Mouse (Mus musculus) CH12.LX (cell line): ENCODE measurements around the gene Rxfp4. TPM values are rescaled to one million over a fixed set of nuclear protein-coding genes. Genes with fewer than 3 reads are reported as not detected.
"Not testable (repeated sequence)": the region's sequence is repeated elsewhere in the genome, so short reads cannot be mapped to it uniquely, and the experiment has no call there.

ENCODE experiments used
- DNase-seq: peaks from one replicate; pipeline ENCODE4 v3.0.0-alpha.2; 2013; ENCODE audit errors: extremely low read depth
- H3K27ac ChIP-seq: 2 replicates; pipeline ENCODE4 v1.5.1; 2012; ENCODE audit warnings: low read depth, mild to moderate bottlenecking, control low read depth, moderate library complexity; ENCODE audit not compliant: insufficient read depth
- H3K27me3 ChIP-seq: replicated peaks from 2 replicates; pipeline ENCODE3; 2012; ENCODE audit warnings: inconsistent platforms
- H3K36me3 ChIP-seq, 2 experiments: replicated peaks in 1 of 2; 2 replicates each; pipeline versions ENCODE3 to v1.6.1; 2012; ENCODE audit warnings: inconsistent platforms in 1 of 2, low read length in 1 of 2, mild to moderate bottlenecking in 1 of 2, mixed read lengths in 1 of 2, moderate library complexity in 1 of 2; ENCODE audit not compliant: control insufficient read depth in 1 of 2, insufficient read depth in 1 of 2
- H3K4me1 ChIP-seq, 2 experiments: 2 replicates each; pipeline ENCODE4 v1.6.1; 2012; ENCODE audit warnings: inconsistent platforms in 1 of 2, moderate library complexity in 1 of 2; ENCODE audit not compliant: insufficient read depth in 2 of 2, control insufficient read depth in 1 of 2
- H3K4me2 ChIP-seq: 2 replicates; pipeline ENCODE4 v1.6.1; 2012; ENCODE audit warnings: low read depth, mild to moderate bottlenecking, control low read depth; ENCODE audit not compliant: poor library complexity, insufficient read depth, severe bottlenecking
- H3K4me3 ChIP-seq, 3 experiments: fragments of 150-350 bp in 1 of 3; sonication (generic) in 1 of 3; replicated peaks in 1 of 3; 2 replicates each; pipeline versions ENCODE3 to v1.5.1; 2011 to 2012; ENCODE audit warnings: low read depth in 2 of 3, low read length in 2 of 3, mild to moderate bottlenecking in 2 of 3, moderate library complexity in 2 of 3, control low read depth in 1 of 3, improper control_type of control experiment in 1 of 3, inconsistent platforms in 1 of 3, mixed read lengths in 1 of 3; ENCODE audit not compliant: poor library complexity in 1 of 3
- H3K79me2 ChIP-seq: replicated peaks from 2 replicates; pipeline ENCODE4 v1.6.1; 2012; ENCODE audit warnings: mild to moderate bottlenecking, moderate library complexity; ENCODE audit not compliant: control insufficient read depth, poor library complexity, insufficient read depth, severe bottlenecking; ENCODE audit errors: extremely low read depth
- H3K9ac ChIP-seq: 2 replicates; pipeline ENCODE4 v1.6.1; 2012; ENCODE audit warnings: low read depth, mild to moderate bottlenecking, control low read depth, moderate library complexity; ENCODE audit not compliant: insufficient read depth
- H3K9me3 ChIP-seq: replicated peaks from 2 replicates; pipeline ENCODE3; 2012; ENCODE audit warnings: low read length, inconsistent platforms, mixed read lengths
- BHLHE40 ChIP-seq: IDR thresholded peaks from 2 replicates; pipeline ENCODE4 v1.6.1; 2011; ENCODE audit warnings: mild to moderate bottlenecking, low read depth, low read length, improper control_type of control experiment
- CHD1 ChIP-seq: IDR thresholded peaks from 2 replicates; pipeline ENCODE4 v1.6.1; 2012; ENCODE audit warnings: low read depth, low read length, improper control_type of control experiment, inconsistent platforms
- CHD2 ChIP-seq: IDR thresholded peaks from 2 replicates; pipeline ENCODE4 v1.6.1; 2011; ENCODE audit warnings: low read length, improper control_type of control experiment
- CTCF ChIP-seq, 2 experiments: IDR thresholded peaks in 1 of 2; conservative IDR thresholded peaks in 1 of 2; 2 replicates each; pipeline ENCODE4 v1.5.1; 2011 to 2012; ENCODE audit warnings: low read depth in 2 of 2, low read length in 2 of 2, improper control_type of control experiment in 1 of 2, inconsistent platforms in 1 of 2, mild to moderate bottlenecking in 1 of 2, moderate library complexity in 1 of 2
- E2F4 ChIP-seq: IDR thresholded peaks from 2 replicates; pipeline ENCODE4 v1.6.1; 2011; ENCODE audit warnings: low read depth, low read length, improper control_type of control experiment; ENCODE audit not compliant: insufficient replicate concordance
- ELF1 ChIP-seq: IDR thresholded peaks from 2 replicates; pipeline ENCODE4 v1.6.1; 2014; ENCODE audit warnings: low read depth, mild to moderate bottlenecking, inconsistent platforms, low read length, improper control_type of control experiment
- EP300 ChIP-seq: IDR thresholded peaks from 2 replicates; pipeline ENCODE4 v1.6.1; 2011; ENCODE audit warnings: low read length, improper control_type of control experiment
- ETS1 ChIP-seq: conservative IDR thresholded peaks from 2 replicates; pipeline ENCODE4 v1.6.1; 2012; ENCODE audit warnings: low read depth, mild to moderate bottlenecking, inconsistent platforms, low read length, improper control_type of control experiment, moderate library complexity
- GABPA ChIP-seq: IDR thresholded peaks from 2 replicates; pipeline ENCODE4 v1.6.1; 2012; ENCODE audit warnings: low read depth, low read length, improper control_type of control experiment, inconsistent platforms; ENCODE audit not compliant: insufficient replicate concordance
- HCFC1 ChIP-seq: IDR thresholded peaks from 2 replicates; pipeline ENCODE4 v1.6.1; 2012; ENCODE audit warnings: low read depth, mild to moderate bottlenecking, inconsistent platforms, low read length, improper control_type of control experiment
- IRF4 ChIP-seq: IDR thresholded peaks from 2 replicates; pipeline ENCODE4 v1.6.1; 2014; ENCODE audit warnings: low read depth, mild to moderate bottlenecking, inconsistent platforms, low read length, improper control_type of control experiment
- JUN ChIP-seq: IDR thresholded peaks from 2 replicates; pipeline ENCODE4 v1.6.1; 2011; ENCODE audit warnings: low read depth, mild to moderate bottlenecking, low read length, improper control_type of control experiment, moderate library complexity; ENCODE audit not compliant: insufficient read depth
- JUND ChIP-seq: conservative IDR thresholded peaks from 2 replicates; pipeline ENCODE4 v1.6.1; 2011; ENCODE audit warnings: low read depth, low read length, improper control_type of control experiment
- KAT2A ChIP-seq: IDR thresholded peaks from 2 replicates; pipeline ENCODE4 v1.6.1; 2012; ENCODE audit warnings: low read length, improper control_type of control experiment, inconsistent platforms; ENCODE audit not compliant: insufficient replicate concordance
- MAFK ChIP-seq: IDR thresholded peaks from 2 replicates; pipeline ENCODE4 v1.6.1; 2011; ENCODE audit warnings: low read length, improper control_type of control experiment; ENCODE audit not compliant: insufficient replicate concordance
- MAX ChIP-seq: IDR thresholded peaks from 2 replicates; pipeline ENCODE4 v1.6.1; 2011; ENCODE audit warnings: low read length, improper control_type of control experiment
- MAZ ChIP-seq: IDR thresholded peaks from 2 replicates; pipeline ENCODE4 v1.6.1; 2012; ENCODE audit warnings: low read depth, mild to moderate bottlenecking, inconsistent platforms, low read length, improper control_type of control experiment, moderate library complexity
- MEF2A ChIP-seq: IDR thresholded peaks from 2 replicates; pipeline ENCODE4 v1.6.1; 2014; ENCODE audit warnings: low read depth, mild to moderate bottlenecking, inconsistent platforms, low read length, improper control_type of control experiment, borderline replicate concordance
- MXI1 ChIP-seq: IDR thresholded peaks from 2 replicates; pipeline ENCODE4 v1.6.1; 2011; ENCODE audit warnings: mild to moderate bottlenecking, low read depth, low read length, improper control_type of control experiment
- MYC ChIP-seq: IDR thresholded peaks from 2 replicates; pipeline ENCODE4 v1.6.1; 2011; ENCODE audit warnings: low read depth, mild to moderate bottlenecking, improper control_type of control experiment, low read length
- NELFE ChIP-seq: IDR thresholded peaks from 2 replicates; pipeline ENCODE4 v1.6.1; 2011; ENCODE audit warnings: low read depth, low read length, improper control_type of control experiment
- NRF1 ChIP-seq: IDR thresholded peaks from 2 replicates; pipeline ENCODE4 v1.6.1; 2014; ENCODE audit warnings: low read depth, mild to moderate bottlenecking, inconsistent platforms, low read length, improper control_type of control experiment, moderate library complexity
- PAX5 ChIP-seq: IDR thresholded peaks from 2 replicates; pipeline ENCODE4 v1.6.1; 2012; ENCODE audit warnings: low read length, inconsistent platforms, mixed read lengths
- POLR2A ChIP-seq: IDR thresholded peaks from 2 replicates; pipeline ENCODE4 v1.6.1; 2011; ENCODE audit warnings: low read depth, mild to moderate bottlenecking, improper control_type of control experiment, low read length
- POLR2AphosphoS2 ChIP-seq: IDR thresholded peaks from 2 replicates; pipeline ENCODE4 v1.6.1; 2011; ENCODE audit warnings: low read depth, low read length, improper control_type of control experiment
- RAD21 ChIP-seq: IDR thresholded peaks from 2 replicates; pipeline ENCODE4 v1.6.1; 2011; ENCODE audit warnings: low read depth, mild to moderate bottlenecking, low read length, improper control_type of control experiment, moderate library complexity
- RCOR1 ChIP-seq: conservative IDR thresholded peaks from 2 replicates; pipeline ENCODE4 v1.6.1; 2012; ENCODE audit warnings: low read depth, mild to moderate bottlenecking, inconsistent platforms, low read length, improper control_type of control experiment
- SIN3A ChIP-seq: IDR thresholded peaks from 2 replicates; pipeline ENCODE4 v1.6.1; 2012; ENCODE audit warnings: low read length, improper control_type of control experiment, inconsistent platforms
- SMC3 ChIP-seq: IDR thresholded peaks from 2 replicates; pipeline ENCODE4 v1.6.1; 2011; ENCODE audit warnings: low read depth, low read length, improper control_type of control experiment
- TBP ChIP-seq: conservative IDR thresholded peaks from 2 replicates; pipeline ENCODE4 v1.6.1; 2011; ENCODE audit warnings: low read depth, low read length, improper control_type of control experiment
- TCF12 ChIP-seq: IDR thresholded peaks from 2 replicates; pipeline ENCODE4 v1.6.1; 2014; ENCODE audit warnings: low read depth, mild to moderate bottlenecking, inconsistent platforms, low read length, improper control_type of control experiment
- UBTF ChIP-seq: IDR thresholded peaks from 2 replicates; pipeline ENCODE4 v1.6.1; 2012; ENCODE audit warnings: low read depth, mild to moderate bottlenecking, inconsistent platforms, low read length, improper control_type of control experiment, moderate library complexity
- USF1 ChIP-seq: IDR thresholded peaks from 2 replicates; pipeline ENCODE4 v1.6.1; 2014; ENCODE audit warnings: low read depth, mild to moderate bottlenecking, inconsistent platforms, low read length, improper control_type of control experiment
- USF2 ChIP-seq: conservative IDR thresholded peaks from 2 replicates; pipeline ENCODE4 v1.6.1; 2011; ENCODE audit warnings: low read depth, low read length, improper control_type of control experiment
- ZC3H11A ChIP-seq: IDR thresholded peaks from 2 replicates; pipeline ENCODE4 v1.6.1; 2012; ENCODE audit warnings: low read depth, mild to moderate bottlenecking, inconsistent platforms, low read length, improper control_type of control experiment
- ZKSCAN1 ChIP-seq: IDR thresholded peaks from 2 replicates; pipeline ENCODE4 v1.6.1; 2012; ENCODE audit warnings: low read depth, inconsistent platforms, low read length, improper control_type of control experiment, borderline replicate concordance
- ZMIZ1 ChIP-seq: IDR thresholded peaks from 2 replicates; pipeline ENCODE4 v1.6.1; 2012; ENCODE audit warnings: low read depth, mild to moderate bottlenecking, inconsistent platforms, low read length, improper control_type of control experiment
- ZNF384 ChIP-seq: IDR thresholded peaks from 2 replicates; pipeline ENCODE4 v1.6.1; 2012; ENCODE audit warnings: low read depth, low read length, improper control_type of control experiment, inconsistent platforms
- dilution Hi-C: fragments of 300-500 bp; cut with MboI; formaldehyde crosslinking; loops from 2 replicates; pipeline ENCODE4 v1.14.3; 2020; ENCODE audit warnings: low sequenced_read_pairs; ENCODE audit not compliant: extremely low pct_unique_long_range_greater_than_20kb, extremely low pct_ligation_motif_present
- in situ Hi-C: fragments of 300-500 bp; cut with MboI; formaldehyde crosslinking; loops from 3 replicates; pipeline ENCODE4 v1.14.3; 2019; ENCODE audit warnings: low sequenced_read_pairs, low pct_ligation_motif_present, low pct_unique_long_range_greater_than_20kb, mixed read lengths
- polyA plus RNA-seq: library from polyadenylated mRNA; unstranded; fragments of >175 nt; gene quantifications from 2 replicates; pipeline ENCODE4 v1.2.1, GENCODE M21; 2012; ENCODE audit warnings: low read depth; ENCODE audit not compliant: insufficient read length
- total RNA-seq, 2 experiments: library from RNA; depleted of rRNA; stranded (reverse); fragments of 300-350 nt in 1 of 2; fragments of >200 nt in 1 of 2; gene quantifications; 2 replicates each; pipeline ENCODE4 v1.2.3; 2012 to 2014

Rxfp4 gene
- total and polyA plus RNA-seq, 3 experiments: not detected

GRCm38 (mm10) chr3:88607065-88607757 is 45.7 kb downstream of the Rxfp4 start:
- peak overlapping the region; percentile 51; the same call in 1 of the 2 replicates for H3K9ac ChIP-seq

GRCm38 (mm10) chr3:88605666-88606065 is 47.3 kb downstream of the Rxfp4 start, which contains the start of gene Arhgef2:
Gene Arhgef2, plus strand, starts transcription at chr3:88605966.
- dilution Hi-C loops, H3K4me3 ChIP-seq, H3K27ac ChIP-seq, H3K9ac ChIP-seq, H3K36me3 ChIP-seq, H3K79me2 ChIP-seq, H3K27me3 ChIP-seq, H3K9me3 ChIP-seq, DNase-seq: not testable (repeated sequence)
- Histone ChIP-seq H3K4me1 (peaks cover 2 to 36% of the 10 kb centered on the region in 2 experiments; a peak in 2 of 4 replicates), H3K4me2 (peak within 1 kb of the TSS; percentile 64; the same call in 1 of the 2 replicates)
- in situ Hi-C loops: loop anchor here (25.0 kb wide), 1 partner anchor 132 kb away; no protein-coding TSS in a partner anchor

More at GRCm38 (mm10) chr3:88607065-88607757, 45.7 kb downstream of the Rxfp4 start:
- H3K4me3 ChIP-seq: peak overlapping the region; percentile 15 to 30 (median 28)
- no peaks in the 10 kb centered on the region for H3K79me2 ChIP-seq
- H3K27me3 ChIP-seq: no peaks in the 10 kb centered on the region
- dilution Hi-C loops: no loop called here
- peak overlapping the region; percentile 64 for H3K4me2 ChIP-seq
- 0 out of 2 replicates have a peak, but pooled peaks have one; percentile 53 for TF ChIP-seq RCOR1
- TF ChIP-seq POLR2AphosphoS2: no peak
- no peak for TF ChIP-seq MYC
- TF ChIP-seq EP300: no peak
- TF ChIP-seq RAD21: peak; percentile 99
- TF ChIP-seq BHLHE40: peak; percentile 67
- 0 out of 2 replicates have a peak, but pooled peaks have one; percentile 37 for TF ChIP-seq TCF12
- TF ChIP-seq JUN: no peak
- TF ChIP-seq POLR2A: peak; percentile 16; the same call in 1 of the 2 replicates
- peak; percentile 73; the same call in 1 of the 2 replicates for TF ChIP-seq MAZ
- no peak for TF ChIP-seq GABPA
- TF ChIP-seq ZKSCAN1: no peak
- TF ChIP-seq ZC3H11A: peak; percentile 82
- TF ChIP-seq CHD1: no peak
- no peak for TF ChIP-seq MAFK
- TF ChIP-seq ZNF384: no peak
- TF ChIP-seq MEF2A: peak; percentile 64; the same call in 1 of the 2 replicates
- TF ChIP-seq JUND: no peak
- peak; percentile 40 for TF ChIP-seq USF1
- no peak for TF ChIP-seq NRF1
- TF ChIP-seq USF2: 0 out of 2 replicates have a peak, but pooled peaks have one; percentile 16
- TF ChIP-seq KAT2A: no peak
- peak; percentile 63; the same call in 1 of the 2 replicates for TF ChIP-seq SIN3A
- peak; percentile 72 for TF ChIP-seq ELF1
- TF ChIP-seq NELFE: peak; percentile 58; the same call in 1 of the 2 replicates
- peak; percentile 69 for TF ChIP-seq IRF4
- TF ChIP-seq UBTF: peak; percentile 28; the same call in 1 of the 2 replicates
- no peak for TF ChIP-seq PAX5
- no peak for TF ChIP-seq E2F4
- 0 out of 2 replicates have a peak, but pooled peaks have one; percentile 27 for TF ChIP-seq CHD2
- TF ChIP-seq ETS1: no peak
- TF ChIP-seq ZMIZ1: no peak
- TF ChIP-seq HCFC1: no peak
- peak; percentile 98 for TF ChIP-seq SMC3
- TF ChIP-seq MXI1: no peak
- TF ChIP-seq TBP: no peak
- no peak for TF ChIP-seq MAX
- peak; percentile 87 to 97 for TF ChIP-seq CTCF (conservative IDR thresholded peaks at IDR 0.05 in 1 of 2, IDR thresholded peaks at IDR 0.05 in 1 of 2; ENCODE audit: low read depth in 2 of 2, low read length in 2 of 2)
- peak; percentile 88 for DNase-seq
- H3K4me1 ChIP-seq: peaks cover 2 to 36% of the 10 kb centered on the region in 2 experiments; a peak in 2 of 4 replicates
- H3K36me3 ChIP-seq: no peaks in the 10 kb centered on the region
- in situ Hi-C loops: loop anchor here (25.0 kb wide), 1 partner anchor 130 kb away; no protein-coding TSS in a partner anchor
- no peaks in the 10 kb centered on the region for H3K9me3 ChIP-seq
- H3K27ac ChIP-seq: no peak overlapping the region
